Mouse (Mus musculus) E14TG2a.4 (cell line): Measurements from ENCODE around the gene Myo1d.

Experiments used
- CTCF ChIP-seq: conservative IDR thresholded peaks from 2 replicates; pipeline ENCODE4 v1.5.1; 2014; ENCODE audit warnings: low read length
- NANOG ChIP-seq: IDR thresholded peaks from 2 replicates; pipeline ENCODE4 v1.6.1; 2014; ENCODE audit warnings: borderline replicate concordance, low read length, mixed read lengths

DNA sequence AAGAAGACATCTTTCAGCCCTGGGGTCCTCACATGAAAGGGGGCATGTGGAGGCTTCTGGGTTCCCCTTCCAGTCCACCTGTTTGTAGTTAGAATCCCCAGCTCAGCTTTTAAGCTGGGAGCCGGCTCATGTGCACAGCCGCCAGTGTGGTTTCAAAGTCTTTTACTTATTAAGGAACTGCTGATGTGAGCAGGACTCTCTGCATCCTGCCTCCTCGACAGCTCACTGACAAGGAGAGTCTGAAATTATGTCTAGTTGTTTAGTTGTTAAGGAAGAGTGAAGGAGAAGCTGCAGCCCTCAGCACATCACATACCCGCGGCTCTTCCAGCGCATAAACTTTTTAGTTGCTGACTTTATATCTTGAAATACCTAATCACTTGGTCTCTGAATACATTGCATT lies 230.0 kb downstream of the Myo1d start:
- TF ChIP-seq CTCF (no peak), NANOG (no peak)
